Mouse (Mus musculus) lung, adult 18-20 months (tissue): ENCODE results near the gene Dhrs3.

Experiments used
- DNase-seq, 2 experiments: peaks; one replicate each; pipeline ENCODE4 v3.0.0; 2022; ENCODE audit warnings: mixed read lengths in 2 of 2

Dhrs3 gene

GRCm38 (mm10) chr4:144898737-144899136, 6.1 kb downstream of the Dhrs3 start:
- no peak for DNase-seq

DNA sequence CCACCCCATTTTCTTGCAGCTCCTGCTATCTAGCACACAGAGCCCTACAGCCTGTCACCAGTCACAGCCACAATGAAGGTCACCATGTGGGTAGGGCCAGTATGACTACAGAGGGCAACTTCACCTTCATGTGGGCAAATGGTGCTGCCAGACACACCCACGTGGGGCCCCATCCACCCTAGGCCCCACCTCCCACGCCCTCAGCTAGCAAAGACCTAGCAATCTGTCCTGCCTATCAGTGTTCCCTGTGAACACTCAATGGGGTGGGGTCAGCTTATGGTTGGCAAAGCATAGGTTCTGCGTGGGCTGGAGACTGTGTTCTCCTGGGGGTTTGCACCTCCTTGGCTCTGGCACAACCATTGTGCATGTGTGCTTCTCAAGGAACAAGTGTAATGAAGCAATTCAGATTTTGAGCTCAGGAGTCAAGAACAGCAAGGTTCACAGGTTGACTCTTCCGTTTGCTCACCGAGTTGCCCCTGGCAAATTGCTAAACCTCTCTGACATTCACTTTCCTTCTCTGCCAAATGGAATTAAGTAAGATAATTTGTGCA, 9.0 kb downstream of the Dhrs3 start:
- DNase-seq: peak; percentile 46 to 51

DNA sequence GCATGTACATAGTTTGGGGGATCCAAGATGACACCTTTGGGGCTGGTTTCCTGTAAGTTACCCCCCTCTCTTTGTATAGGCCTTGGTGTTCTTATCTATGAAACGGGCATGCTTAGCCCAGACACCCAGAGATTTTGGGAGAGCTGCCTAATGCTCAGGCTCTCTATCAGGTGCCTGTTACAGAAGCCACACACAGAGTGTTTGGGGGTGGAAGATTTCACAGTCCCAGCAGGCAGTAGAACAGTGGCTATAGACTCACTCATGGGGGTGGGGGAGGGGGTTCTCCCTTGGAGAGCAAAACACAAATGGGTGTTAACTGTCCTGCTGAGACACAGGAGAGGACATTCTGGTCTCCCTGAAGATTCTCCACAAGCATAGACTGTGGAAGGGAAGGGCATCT, 10.5 kb downstream of the Dhrs3 start:
- DNase-seq: no peak

DNA sequence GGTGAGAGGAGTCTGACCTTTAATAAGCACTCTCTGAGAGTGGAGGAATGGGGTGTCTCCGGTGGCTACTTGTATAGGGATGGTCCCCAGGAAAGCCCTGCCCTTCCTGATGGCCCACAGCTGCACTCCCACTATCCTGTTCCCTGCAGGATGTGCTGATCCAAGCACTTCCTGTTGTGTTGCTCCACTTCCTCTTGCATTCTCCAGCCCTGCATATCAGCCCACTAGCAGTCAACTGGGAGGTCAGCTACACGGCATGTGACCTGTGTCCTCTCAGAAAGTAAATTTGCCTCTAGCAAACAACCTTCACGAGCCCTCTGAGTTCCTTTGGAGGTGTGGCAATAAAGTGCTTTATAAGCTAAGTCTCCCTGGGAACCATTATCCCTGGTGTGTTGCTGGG, 11.3 kb downstream of the Dhrs3 start:
- DNase-seq: peak; percentile 82 to 89

- no peak for DNase-seq
Measured at GRCm38 (mm10) chr4:144905128-144905527, 12.5 kb downstream of the Dhrs3 start.

GRCm38 (mm10) chr4:144906001-144906889, 13.6 kb downstream of the Dhrs3 start:
- DNase-seq: peak; percentile 77 to 78

- DNase-seq: peak in 1 of 2 experiments; percentile 56
Measured at GRCm38 (mm10) chr4:144906978-144907703, 14.5 kb downstream of the Dhrs3 start.

DNA sequence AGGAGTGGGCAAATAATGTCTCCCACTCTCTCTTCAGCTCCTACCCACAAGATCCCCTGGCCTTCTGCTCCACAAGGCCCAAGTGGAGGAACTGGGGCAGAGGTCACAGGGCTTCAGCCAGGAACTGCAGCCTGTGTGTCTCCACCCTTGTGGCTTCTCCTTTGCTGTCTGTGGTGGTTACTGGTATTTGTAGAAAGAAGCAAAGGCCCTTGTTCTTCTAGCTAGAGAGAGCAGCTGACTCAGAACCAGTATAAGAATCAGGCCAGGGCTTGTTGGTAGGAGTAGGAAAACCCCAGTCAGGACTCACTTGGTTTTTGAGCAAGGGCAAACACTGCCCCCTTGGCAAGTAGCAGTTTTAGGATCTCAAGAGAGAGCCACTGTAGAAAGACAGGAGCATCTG, 16.2 kb downstream of the Dhrs3 start:
- peak; percentile 64 to 66 for DNase-seq

DNA sequence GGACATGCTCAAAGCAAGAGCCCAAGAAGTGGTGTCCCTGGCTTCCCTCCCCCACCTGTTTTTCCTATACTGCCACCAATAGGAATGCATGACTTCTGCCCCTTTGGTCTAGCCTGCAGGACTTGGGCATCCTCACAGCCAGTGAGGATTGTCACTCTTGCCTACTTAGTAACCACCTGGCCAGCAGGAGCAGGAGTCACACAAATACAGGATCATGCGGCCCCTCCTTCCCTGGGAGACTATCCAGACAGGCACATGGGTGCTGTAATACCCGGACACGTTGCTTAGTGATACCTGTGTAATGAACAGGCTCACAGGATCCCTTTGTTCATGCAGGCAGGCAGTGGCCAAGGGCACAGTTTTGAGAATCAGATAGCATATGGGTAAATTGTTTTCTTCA, 17.7 kb downstream of the Dhrs3 start:
- peak in 1 of 2 experiments; percentile 60 for DNase-seq

DNA sequence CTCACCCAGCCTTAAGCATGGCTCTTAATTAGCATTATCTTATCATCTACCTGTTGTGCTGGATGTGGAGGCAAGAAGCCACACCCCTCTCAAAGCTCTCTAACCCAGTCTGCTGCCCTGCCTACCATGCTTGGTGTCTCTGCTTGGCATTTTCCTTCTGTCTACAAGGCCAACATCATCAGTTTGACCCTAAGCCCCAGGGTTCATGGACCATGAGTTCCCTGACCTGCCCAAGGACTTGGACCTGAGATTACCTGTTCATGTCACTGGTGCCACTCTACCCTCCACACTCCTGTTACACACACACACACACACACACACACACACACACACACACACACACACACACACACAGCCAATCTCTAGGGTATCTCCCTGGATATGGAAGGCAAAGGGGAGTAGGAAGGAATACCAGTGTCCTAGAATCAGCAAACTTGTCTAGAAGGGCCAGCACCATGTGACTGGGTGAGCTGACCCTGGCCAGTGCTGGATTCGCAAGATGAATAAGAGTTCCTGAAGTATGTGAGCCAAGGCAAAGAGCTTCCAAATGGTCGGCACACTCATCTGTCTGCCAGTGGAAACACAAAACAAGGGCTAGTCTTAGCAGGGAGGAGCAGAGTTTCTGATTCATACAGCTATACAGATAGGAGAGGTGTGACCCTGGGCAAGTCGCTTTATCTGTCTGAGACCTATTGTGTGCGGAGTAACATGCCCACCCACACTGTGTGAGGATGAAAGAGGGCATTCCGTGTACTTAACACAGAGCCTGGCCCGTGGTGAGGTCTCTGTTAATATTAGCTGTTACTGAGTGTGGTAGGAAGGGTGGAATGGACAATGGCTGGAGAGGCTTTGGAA, 20.9 kb downstream of the Dhrs3 start:
- DNase-seq: no peak

DNA sequence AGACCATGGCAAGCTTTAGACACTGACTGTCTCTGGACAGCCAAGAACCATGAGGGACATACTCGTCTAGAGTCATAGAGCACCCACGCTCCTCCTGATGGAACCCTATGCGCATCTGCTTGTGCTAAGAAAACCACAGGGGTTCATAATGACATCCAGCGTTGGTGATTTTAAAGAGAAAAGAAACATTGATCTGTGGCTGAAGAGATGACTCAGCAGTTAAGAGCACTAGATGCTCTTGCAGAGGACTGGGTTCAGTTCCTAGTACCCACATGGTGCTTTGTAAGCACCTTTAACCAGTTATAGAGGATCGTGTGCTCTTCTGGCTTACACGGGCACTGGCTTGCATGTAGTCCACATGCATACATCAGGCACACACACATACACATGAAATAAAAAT, 23.9 kb downstream of the Dhrs3 start:
- no peak for DNase-seq

GRCm38 (mm10) chr4:144917101-144917500, 24.5 kb downstream of the Dhrs3 start:
- no peak for DNase-seq

GRCm38 (mm10) chr4:144918501-144918900, 25.9 kb downstream of the Dhrs3 start:
- no peak for DNase-seq

GRCm38 (mm10) chr4:144928693-144929436, 36.2 kb downstream of the Dhrs3 start:
- no peak for DNase-seq

DNA sequence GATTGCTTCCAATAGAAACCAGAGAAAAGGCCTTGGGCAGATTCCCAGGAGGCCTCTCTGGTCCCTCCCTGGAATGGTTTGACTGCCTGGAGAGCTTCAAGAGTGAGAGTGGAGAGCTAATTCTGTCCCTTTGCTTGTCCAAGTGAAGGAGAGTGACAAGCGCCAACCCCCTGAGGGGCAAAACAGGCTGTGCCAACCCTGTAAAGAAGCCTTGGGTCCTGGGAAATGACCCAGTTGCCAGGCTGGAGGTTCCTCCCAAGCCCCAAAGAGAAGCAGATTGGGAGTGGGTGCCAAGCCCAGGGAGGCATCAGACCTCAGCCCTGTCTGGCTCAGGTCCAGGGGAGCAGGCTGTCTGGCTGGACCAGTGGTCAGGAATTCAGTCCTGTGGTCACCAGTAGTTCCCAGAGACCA, 37.2 kb downstream of the Dhrs3 start:
- DNase-seq: peak; percentile 82 to 84

GRCm38 (mm10) chr4:144930366-144930765, 37.7 kb downstream of the Dhrs3 start:
- DNase-seq: peak; percentile 94 to 96

DNA sequence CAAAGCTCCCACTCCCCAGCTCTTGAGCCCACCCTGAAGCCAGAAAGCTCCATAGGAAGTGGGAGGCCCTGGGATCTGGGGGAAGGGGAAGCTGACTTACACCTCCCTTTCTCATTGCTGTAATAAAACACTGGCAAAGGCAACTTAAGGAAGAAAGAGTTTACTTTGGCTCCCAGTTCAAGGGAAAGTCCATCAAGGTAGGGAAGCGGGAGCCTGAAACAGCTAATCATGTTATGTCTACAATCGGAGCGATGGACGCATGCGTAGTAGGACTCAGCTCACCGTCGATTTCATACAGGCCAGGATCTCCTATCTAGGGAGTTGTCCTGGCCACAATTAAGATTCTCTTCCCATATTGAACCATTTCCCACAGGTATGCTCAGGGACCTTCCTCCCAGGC, 38.5 kb downstream of the Dhrs3 start:
- DNase-seq: peak; percentile 61 to 69

DNA sequence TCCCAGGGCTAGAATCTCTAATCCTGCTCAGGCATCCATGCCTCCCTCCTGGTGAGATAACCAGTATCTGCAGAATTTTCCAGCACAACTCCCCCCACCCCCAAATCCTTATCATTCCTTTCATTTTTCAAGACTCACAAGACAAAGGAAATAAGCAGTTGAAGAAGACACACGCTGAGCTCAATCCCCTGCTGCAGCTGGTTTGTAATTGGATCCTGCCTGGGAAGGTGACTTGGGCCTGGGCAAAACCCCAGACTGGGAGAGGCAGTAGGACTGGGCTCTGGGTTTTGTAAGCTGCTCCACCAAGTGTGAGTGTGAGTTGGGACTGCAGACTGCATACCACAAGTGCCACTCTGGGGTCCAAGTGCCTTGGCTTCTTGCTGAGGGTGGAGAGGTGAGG, 41.9 kb downstream of the Dhrs3 start:
- no peak for DNase-seq

DNA sequence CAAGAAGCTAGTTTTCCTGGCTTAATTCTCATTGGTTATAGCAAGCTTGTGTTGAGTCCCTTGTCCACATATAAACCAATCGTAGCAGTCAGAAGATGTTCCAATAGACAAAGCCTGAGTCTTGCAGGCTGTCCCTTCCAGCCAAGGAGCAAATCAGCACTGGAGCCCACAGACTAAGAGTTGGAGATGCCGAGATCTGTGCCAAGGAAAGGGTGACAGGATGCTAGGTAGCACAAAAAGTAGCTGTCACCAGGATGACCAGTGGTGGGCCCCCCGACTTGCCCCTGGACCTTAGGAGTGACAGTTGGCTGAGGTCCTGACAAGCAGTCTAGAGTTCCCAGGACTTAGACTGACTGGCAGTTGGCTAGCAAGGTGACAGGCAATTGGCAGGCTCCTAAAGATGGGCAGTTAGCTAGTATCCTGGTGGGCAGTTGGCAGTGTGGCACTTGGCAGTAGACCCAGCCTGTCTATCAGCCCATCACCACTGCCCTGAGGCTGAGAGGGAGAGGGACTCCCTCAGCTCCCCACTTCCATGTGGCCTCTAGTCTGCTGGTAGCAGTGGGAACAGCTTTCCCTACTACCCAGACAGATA, 44.0 kb downstream of the Dhrs3 start:
- no peak for DNase-seq

GRCm38 (mm10) chr4:144939847-144940411, 47.3 kb downstream of the Dhrs3 start:
- no peak for DNase-seq

- DNase-seq: no peak
Measured at GRCm38 (mm10) chr4:144940796-144941462, 48.3 kb downstream of the Dhrs3 start.
